Mouse (Mus musculus): ENCODE results near the gene Sh3d19. TPM values are rescaled to one million over a fixed set of nuclear protein-coding genes. Genes with fewer than 3 reads are reported as not detected.

Gene Sh3d19
- 10 to 100 TPM in 1 of 2 experiments, 1 to 10 TPM in 1; 1.2 to 21.5 TPM for polyA plus RNA-seq (2012; fragmentation: generic; extraction: Trizol)

DNA sequence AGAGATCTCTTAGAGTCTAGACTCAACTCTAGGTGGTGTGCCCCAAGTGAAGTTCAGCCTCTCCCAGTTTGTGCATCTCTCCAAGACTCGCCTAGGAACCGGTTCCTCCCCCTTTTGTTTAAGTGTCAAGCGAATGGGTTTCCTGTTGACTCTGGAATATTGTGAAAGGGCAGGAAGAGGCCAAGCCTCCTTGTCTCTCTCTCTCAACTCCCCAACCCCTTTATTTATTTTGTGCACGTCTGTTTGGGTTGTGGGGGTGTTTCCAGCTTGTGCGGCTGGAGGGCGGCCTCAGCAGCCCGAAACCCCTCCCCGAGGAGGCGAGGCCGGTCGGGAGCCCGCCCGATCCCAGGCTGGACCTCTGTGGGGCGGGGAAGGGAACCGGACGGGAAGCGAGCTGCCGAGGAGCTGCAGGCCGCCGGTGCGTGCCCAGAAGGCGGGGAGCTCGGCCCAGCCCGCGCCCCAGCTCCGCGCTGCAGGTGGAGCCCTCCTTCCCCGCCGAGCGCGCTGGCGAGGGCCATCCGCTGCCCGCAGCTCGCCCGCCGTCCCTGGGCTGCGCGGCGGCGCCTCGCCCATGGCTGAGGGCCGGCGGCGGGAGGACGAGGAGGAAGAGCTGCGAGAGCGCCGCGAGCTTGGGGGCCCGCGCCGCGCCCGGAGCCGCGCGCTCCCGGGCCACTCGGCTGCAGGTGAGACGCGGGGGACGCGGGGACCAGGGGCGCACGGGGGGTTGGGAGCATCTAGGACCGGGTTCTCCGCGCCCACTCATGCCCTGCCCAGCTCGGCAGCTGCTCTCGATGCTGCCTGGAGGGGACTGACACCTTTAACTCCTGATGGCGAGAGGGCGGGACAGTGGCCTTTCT, at the start of gene Sh3d19:
Gene Sh3d19 (plus strand): TSS at position 368 of the 857 bp plus-strand sequence.

DNA sequence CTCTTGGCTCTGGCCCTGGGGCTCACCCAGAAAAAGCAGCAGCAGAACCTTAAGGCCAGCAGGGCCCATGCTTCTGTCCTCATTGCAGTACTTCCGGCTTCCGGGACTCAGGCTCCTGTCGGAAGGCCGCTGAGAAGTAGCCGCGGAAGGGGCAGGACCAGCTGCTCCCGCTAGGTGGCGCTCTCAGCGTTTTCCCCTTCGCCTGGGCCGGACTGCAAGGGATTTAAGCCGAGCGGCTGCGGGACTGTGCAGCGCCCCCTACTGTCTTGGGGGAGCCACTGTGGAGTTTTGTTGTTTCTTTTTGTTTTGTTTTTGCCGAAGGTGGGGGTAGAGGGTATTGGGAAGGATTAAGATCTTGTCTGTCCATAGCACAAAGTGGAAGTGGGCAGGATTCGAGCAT, 31.5 kb downstream of the Sh3d19 start, which contains the start of gene Prss48:
Gene Prss48 (minus strand): TSS at position 69 of the 400 bp plus-strand sequence.

DNA sequence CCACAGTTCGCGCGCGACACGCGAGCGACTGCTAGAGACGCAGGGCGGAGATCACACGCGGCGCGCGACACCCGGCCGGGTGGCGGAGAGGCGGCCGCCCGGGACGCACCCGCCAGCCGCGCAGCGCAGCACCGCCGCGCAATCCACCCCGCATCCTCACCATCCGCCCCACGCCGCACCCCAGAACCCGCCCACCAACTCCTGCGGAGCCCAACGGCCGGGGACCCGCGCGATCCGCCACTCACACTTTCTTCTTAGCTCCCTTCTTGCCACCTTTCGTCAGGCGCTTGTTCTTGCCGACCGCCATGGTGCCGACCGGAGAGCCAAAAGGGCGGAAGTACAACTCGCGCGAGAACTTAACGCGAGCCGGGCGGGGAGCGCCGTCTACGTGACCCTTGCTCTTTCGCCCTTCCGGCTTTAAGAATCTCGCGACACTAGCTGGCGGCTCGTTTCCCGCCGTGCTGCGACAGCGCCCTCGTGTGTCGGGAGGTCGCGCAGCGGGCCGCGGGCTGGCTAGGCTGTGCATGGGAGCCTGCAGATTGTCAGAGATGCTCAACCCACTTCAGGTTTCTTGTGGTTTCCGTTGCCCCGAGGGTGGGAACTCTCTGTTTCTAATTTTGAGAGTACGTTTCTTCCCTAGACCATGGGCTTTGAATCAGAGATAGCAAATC, 171.5 kb downstream of the Sh3d19 start, which contains the start of gene Rps3a1:
Gene Rps3a1 (minus strand): TSS at position 440 of the 671 bp plus-strand sequence.

Other genes starting within 250 kb of the Sh3d19 start
- gene Fam160a1, start 153.8 kb upstream of the Sh3d19 start, polyA plus RNA-seq (2012; fragmentation: generic; extraction: Trizol), result 1 to 10 TPM in 1 of 2 experiments, under 1 TPM in 1; 0.64 to 2.4 TPM
- gene Glt28d2, start 83.6 kb upstream of the Sh3d19 start, polyA plus RNA-seq (2012; fragmentation: generic; extraction: Trizol), result under 1 TPM; 0.05 to 0.34 TPM
- under 1 TPM; 0.09 to 0.32 TPM for gene Gm37240, start 83.6 kb upstream of the Sh3d19 start, polyA plus RNA-seq (2012; fragmentation: generic; extraction: Trizol)
- under 1 TPM in 1 of 2 experiments, not detected in 1; 0.08 TPM for gene Prss48, start 31.4 kb downstream of the Sh3d19 start, polyA plus RNA-seq (2012; fragmentation: generic; extraction: Trizol)
- 100 to 1,000 TPM; 230 to 386 TPM for gene Rps3a1, start 171.6 kb downstream of the Sh3d19 start, polyA plus RNA-seq (2012; fragmentation: generic; extraction: Trizol)